Mouse (Mus musculus) erythroblast, embryonic 14.5 days (primary cell): ENCODE measurements around the gene Nxf1.

Experiments
- GATA1 ChIP-seq: IDR thresholded peaks from 2 replicates; pipeline ENCODE4 v1.6.1; 2012; ENCODE audit warnings: low read length, inconsistent platforms, mixed read lengths
- TAL1 ChIP-seq: IDR thresholded peaks from 3 replicates; pipeline ENCODE4 v1.6.1; 2012; ENCODE audit warnings: low read length, inconsistent platforms, mixed read lengths

GRCm38 (mm10) chr19:8708954-8709353 is 47.9 kb upstream of the Nxf1 start:
- TF ChIP-seq TAL1 (no peak), GATA1 (no peak)
